ENCODE assay signal across 15 mouse cellular contexts in genomic region chr6:55320894-55321293, GRCm38 (mm10). TPM values are rescaled to one million over a fixed set of nuclear protein-coding genes. Genes with fewer than 3 reads are reported as not detected.
DNase-seq lines count a peak whose midpoint lies in the region; ATAC-seq and TF ChIP-seq lines count a peak whose summit lies in the region.
"Had no signal": no experiment of that assay in that cellular context is flagged by ENCODE, and none has a peak within 500 bp of the region (broad histone marks: within the 10 kb centered on the region; RNA-seq: fewer than 3 reads in every experiment).

No protein-coding gene starts in this region.

- no peak overlapping the region for H3K4me2 ChIP-seq in heart, postnatal 0 days (ENCODE audit: low read depth, low read length)
- H3K4me2 ChIP-seq in heart, embryonic 12.5 days, result no peak overlapping the region
- H3K4me2 ChIP-seq in liver, postnatal 0 days (ENCODE audit: low read depth, low read length), result peak overlapping the region; percentile 40; the same call in 1 of the 2 replicates
- H3K4me2 ChIP-seq: embryonic facial prominence, embryonic 13.5 days had no signal

- H3K4me3 ChIP-seq in heart, postnatal 0 days (ENCODE audit: low read depth, low read length), result no peak overlapping the region
- no peak overlapping the region for H3K4me3 ChIP-seq in heart, embryonic 12.5 days
- no peak overlapping the region for H3K4me3 ChIP-seq in liver, postnatal 0 days (ENCODE audit: low read depth, low read length)
- H3K4me3 ChIP-seq: embryonic facial prominence, embryonic 13.5 days had no signal

- no peak for TF ChIP-seq CTCF in heart, postnatal 0 days (IDR thresholded peaks at IDR 0.05; ENCODE audit: low read depth)
- peak; percentile 23; the same call in 1 of the 2 replicates for TF ChIP-seq CTCF in liver, postnatal 0 days (IDR thresholded peaks at IDR 0.05; ENCODE audit: low read depth)

- WGBS in heart, postnatal 0 days, result 41% methylated on average over 4 of the region's 4 CpGs
- 45% methylated on average over 4 of the region's 4 CpGs for WGBS in heart, embryonic 12.5 days
- 47% methylated on average over 4 of the region's 4 CpGs for WGBS in liver, postnatal 0 days (ENCODE audit: insufficient replicate concordance)

- peak; percentile 12; the same call in 1 of the 2 replicates for ATAC-seq in heart, postnatal 0 days (ENCODE audit: insufficient read depth, low read depth)
- no peak for ATAC-seq in heart, embryonic 12.5 days (ENCODE audit: insufficient number of reproducible peaks, low FRiP score)
- peak; percentile 30 for ATAC-seq in common myeloid progenitor, adult 5-6 weeks (replicated peaks; ENCODE audit: low read depth, poor library complexity, severe bottlenecking)
- ATAC-seq in liver, postnatal 0 days, result peak; percentile 40

- peaks cover 14% of the 10 kb centered on the region for H3K4me1 ChIP-seq in heart, postnatal 0 days (ENCODE audit: control insufficient read depth, insufficient read depth)
- H3K4me1 ChIP-seq in heart, embryonic 12.5 days (replicated peaks), result peaks cover 41% of the 10 kb centered on the region
- H3K4me1 ChIP-seq in liver, postnatal 0 days (ENCODE audit: insufficient read depth), result peaks cover 62% of the 10 kb centered on the region

- intact Hi-C loops in left cerebral cortex, postnatal 14 days (cut with DNase I), result no loop called here

- H3K27me3 ChIP-seq in heart, postnatal 0 days (ENCODE audit: control insufficient read depth, insufficient read depth, low read length), result no peaks in the 10 kb centered on the region
- H3K27me3 ChIP-seq in heart, embryonic 12.5 days (replicated peaks), result no peaks in the 10 kb centered on the region
- no peaks in the 10 kb centered on the region for H3K27me3 ChIP-seq in liver, postnatal 0 days (ENCODE audit: insufficient read depth, low read length)
- H3K27me3 ChIP-seq: embryonic facial prominence, embryonic 13.5 days had no signal

- TF ChIP-seq EP300 in heart, postnatal 0 days (IDR thresholded peaks at IDR 0.05; ENCODE audit: low read depth), result no peak
- TF ChIP-seq EP300 in liver, postnatal 0 days (IDR thresholded peaks at IDR 0.05; ENCODE audit: low read depth), result peak; percentile 59

- no peaks in the 10 kb centered on the region for H3K9me3 ChIP-seq in heart, postnatal 0 days (replicated peaks; ENCODE audit: control insufficient read depth, low read length)
- H3K9me3 ChIP-seq in heart, embryonic 12.5 days (replicated peaks), result no peaks in the 10 kb centered on the region
- H3K9me3 ChIP-seq in liver, postnatal 0 days (ENCODE audit: low read length), result no peaks in the 10 kb centered on the region
- H3K9me3 ChIP-seq: embryonic facial prominence, embryonic 13.5 days had no signal

- DNase-seq in heart, postnatal 0 days (ENCODE audit: low spot score), result no peak
- DNase-seq in spleen, adult 12 weeks (ENCODE audit: low spot score), result peak; percentile 41
- DNase-seq in spleen, postnatal 10 days (ENCODE audit: low spot score in 2 of 2), result no peak
- no peak for DNase-seq in liver, postnatal 0 days
- DNase-seq in right cerebral cortex, postnatal 36 days (ENCODE audit: low spot score in 2 of 2), result no peak
- DNase-seq in left cerebral cortex, postnatal 14 days (ENCODE audit: low spot score in 2 of 2), result no peak
- DNase-seq: cerebellum, adult 9-11 months; lung, adult 18-20 months; right cerebral cortex, postnatal 14 days had no signal

- H3K36me3 ChIP-seq in heart, postnatal 0 days (replicated peaks; ENCODE audit: control insufficient read depth, insufficient read depth, low read length), result no peaks in the 10 kb centered on the region
- H3K36me3 ChIP-seq in heart, embryonic 12.5 days, result no peaks in the 10 kb centered on the region
- no peaks in the 10 kb centered on the region for H3K36me3 ChIP-seq in liver, postnatal 0 days (replicated peaks; ENCODE audit: insufficient read depth, low read length)

- no peak overlapping the region for H3K9ac ChIP-seq in heart, postnatal 0 days (replicated peaks; ENCODE audit: low read depth, low read length)
- no peak overlapping the region for H3K9ac ChIP-seq in heart, embryonic 12.5 days
- H3K9ac ChIP-seq in liver, postnatal 0 days (replicated peaks), result no peak overlapping the region; the same call in 1 of the 2 replicates
- H3K9ac ChIP-seq: embryonic facial prominence, embryonic 13.5 days had no signal

- H3K27ac ChIP-seq in heart, postnatal 0 days (ENCODE audit: low read depth), result no peak overlapping the region
- no peak overlapping the region for H3K27ac ChIP-seq in heart, embryonic 12.5 days (ENCODE audit: poor library complexity, severe bottlenecking)
- peak overlapping the region; percentile 16; the same call in 1 of the 2 replicates for H3K27ac ChIP-seq in liver, postnatal 0 days (ENCODE audit: low read depth)

RNA-seq across cellular contexts. Expression of gene Aqp1, which starts 15.3 kb away (rescaled TPM):
- total RNA-seq in heart, postnatal 0 days (2014; rRNA removed; ENCODE audit: low replicate concordance), result 146 and 148 TPM in 2 replicates
- 56.4 and 58.0 TPM in 2 replicates for polyA plus RNA-seq in heart, postnatal 0 days (2015; fragmentation: Nextera tagmentation; extraction: Ambion mirVana)
- 23.0 and 23.5 TPM in 2 replicates for polyA plus RNA-seq in heart, embryonic 12.5 days (2016; fragmentation: Nextera tagmentation; extraction: Ambion mirVana)
- 131 and 152 TPM in 2 replicates for total RNA-seq in common myeloid progenitor, adult 5-6 weeks (2017)
- 134 and 135 TPM in 2 replicates for polyA plus RNA-seq in liver, postnatal 0 days (2015; fragmentation: Nextera tagmentation; extraction: Ambion mirVana)
- 1 to 10 TPM; 2.0 to 2.5 TPM for total RNA-seq in left cerebral cortex, postnatal 14 days (2021)

RNA-seq across cellular contexts. Expression of gene Ghrhr, which starts 55.2 kb away (rescaled TPM):
- not detected in 2 replicates for total RNA-seq in heart, postnatal 0 days (2014; rRNA removed; ENCODE audit: low replicate concordance)
- polyA plus RNA-seq in heart, postnatal 0 days (2015; fragmentation: Nextera tagmentation; extraction: Ambion mirVana), result not detected in 2 replicates
- not detected in 2 replicates for polyA plus RNA-seq in heart, embryonic 12.5 days (2016; fragmentation: Nextera tagmentation; extraction: Ambion mirVana)
- not detected in 2 replicates for total RNA-seq in common myeloid progenitor, adult 5-6 weeks (2017)
- 0.08 and 0.09 TPM in 2 replicates for polyA plus RNA-seq in liver, postnatal 0 days (2015; fragmentation: Nextera tagmentation; extraction: Ambion mirVana)
- not detected for total RNA-seq in left cerebral cortex, postnatal 14 days (2021)
- total RNA-seq: left cerebral cortex, adult 8-10 months had no signal
- polyA plus RNA-seq: brain, embryonic 14.5 days; embryonic facial prominence, embryonic 13.5 days; testis, adult 2 months had no signal

Comparison
In these comparisons a context has a peak if more than half of its experiments do, and no peak if none do; other contexts are left out.
1. RNA of gene Aqp1, which starts 15.3 kb away (total RNA-seq): 131 to 152 TPM in common myeloid progenitor, adult 5-6 weeks and 146 to 148 TPM in heart, postnatal 0 days; 2.0 to 2.5 TPM in left cerebral cortex, postnatal 14 days; every median in the first group is over 10 times any median in the second.